Mouse (Mus musculus): ENCODE results near the gene Lhfpl1. TPM values are rescaled to one million over a fixed set of nuclear protein-coding genes. Genes with fewer than 3 reads are reported as not detected.
"Not testable (repeated sequence)": the region's sequence is repeated elsewhere in the genome, so short reads cannot be mapped to it uniquely, and the experiment has no call there.

Lhfpl1 gene
- polyA plus RNA-seq, 1 experiment from 2014 or later, result not detected

DNA sequence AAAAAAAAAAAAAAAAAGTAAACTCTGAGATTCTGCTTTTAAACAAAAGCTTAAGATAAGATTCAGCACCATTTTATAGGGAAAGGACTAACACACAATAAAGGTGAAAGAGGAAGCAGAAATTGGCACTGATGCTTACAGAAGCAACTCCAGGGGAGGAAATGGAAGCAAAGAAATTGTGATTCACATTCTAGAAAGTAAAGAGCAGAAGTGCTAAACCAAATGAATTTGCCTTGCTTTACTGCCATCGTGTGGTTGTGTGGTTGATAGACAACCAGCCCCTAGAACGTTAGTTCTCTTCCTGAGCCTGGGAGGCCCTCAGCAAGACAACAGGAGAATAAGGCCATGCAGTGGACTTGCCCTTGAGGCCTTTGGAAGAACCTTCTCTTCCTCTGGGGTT, 41.7 kb downstream of the Lhfpl1 start:
- H3K27me3 ChIP-seq (ENCODE audit: insufficient read depth, low read length), result no peaks in the 10 kb centered on the region
- no peaks in the 10 kb centered on the region for H3K36me3 ChIP-seq (replicated peaks; ENCODE audit: insufficient read depth, low read length)
- no peaks in the 10 kb centered on the region for H3K9me3 ChIP-seq (ENCODE audit: low read length)
- 7% methylated on average over 2 of the region's 2 CpGs for WGBS (ENCODE audit: insufficient replicate concordance)
- H3K27ac ChIP-seq (ENCODE audit: low read depth), result no peak overlapping the region
- no peak overlapping the region for H3K9ac ChIP-seq (replicated peaks)
- no peak overlapping the region for H3K4me3 ChIP-seq (ENCODE audit: low read depth, low read length)
- ATAC-seq (no peak), DNase-seq (peak; percentile 17)
- no peak overlapping the region for H3K4me2 ChIP-seq (ENCODE audit: low read depth, low read length)
- no peaks in the 10 kb centered on the region for H3K4me1 ChIP-seq (ENCODE audit: insufficient read depth)
- no peak for TF ChIP-seq EP300 (IDR thresholded peaks at IDR 0.05; ENCODE audit: low read depth)
- peak; percentile 62 for TF ChIP-seq CTCF (IDR thresholded peaks at IDR 0.05; ENCODE audit: low read depth)

DNA sequence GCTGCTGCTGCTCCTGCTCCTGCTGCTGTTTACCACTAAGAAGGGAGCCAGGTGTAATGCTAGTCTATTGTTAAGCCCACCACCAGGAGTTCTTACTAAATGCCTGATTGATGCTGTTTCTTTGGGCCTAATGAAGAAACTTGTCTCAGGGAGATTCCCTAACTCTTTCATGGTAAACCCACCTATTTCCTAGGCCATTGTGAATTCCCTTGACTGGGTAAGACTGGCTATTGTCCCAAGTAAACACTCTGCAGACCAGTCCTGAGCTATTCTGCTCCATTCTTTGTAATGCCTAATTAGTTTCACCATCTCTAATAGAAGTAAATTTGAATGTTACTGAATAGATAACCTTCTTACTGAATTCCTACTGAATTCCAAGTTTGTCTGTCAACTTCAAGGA, 48.7 kb downstream of the Lhfpl1 start:
- H3K27me3 ChIP-seq (ENCODE audit: insufficient read depth, low read length); H3K9me3 ChIP-seq (ENCODE audit: low read length); ATAC-seq; H3K4me2 ChIP-seq (ENCODE audit: low read depth, low read length); H3K36me3 ChIP-seq (replicated peaks; ENCODE audit: insufficient read depth, low read length); H3K4me3 ChIP-seq (ENCODE audit: low read depth, low read length); H3K9ac ChIP-seq (replicated peaks); H3K4me1 ChIP-seq (ENCODE audit: insufficient read depth); H3K27ac ChIP-seq (ENCODE audit: low read depth); DNase-seq: not testable (repeated sequence)

DNA sequence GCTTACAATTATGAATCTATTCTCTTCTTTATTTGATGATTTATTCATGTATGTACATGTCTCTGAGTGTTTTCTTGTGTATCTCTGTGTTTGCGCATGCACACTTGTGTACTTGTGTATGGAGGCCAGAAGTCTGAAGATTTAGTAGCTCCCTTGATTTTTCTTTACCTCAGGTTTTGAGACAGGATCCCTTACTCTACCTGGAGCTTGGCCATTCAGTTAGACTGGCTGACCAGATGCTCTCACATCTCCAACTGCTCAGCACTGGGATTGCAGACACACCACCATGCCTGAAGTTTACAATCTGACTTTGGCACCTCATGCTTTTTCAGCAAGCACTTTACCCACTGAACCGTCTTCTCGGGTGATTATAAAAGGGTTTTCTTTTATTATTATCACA, 76.7 kb downstream of the Lhfpl1 start:
- 79% methylated on average over 3 of the region's 3 CpGs for WGBS (ENCODE audit: insufficient replicate concordance)
- H3K4me2 ChIP-seq (ENCODE audit: low read depth, low read length), result peak overlapping the region; percentile 13; the same call in 1 of the 2 replicates
- no peak overlapping the region for H3K4me3 ChIP-seq (ENCODE audit: low read depth, low read length)

DNA sequence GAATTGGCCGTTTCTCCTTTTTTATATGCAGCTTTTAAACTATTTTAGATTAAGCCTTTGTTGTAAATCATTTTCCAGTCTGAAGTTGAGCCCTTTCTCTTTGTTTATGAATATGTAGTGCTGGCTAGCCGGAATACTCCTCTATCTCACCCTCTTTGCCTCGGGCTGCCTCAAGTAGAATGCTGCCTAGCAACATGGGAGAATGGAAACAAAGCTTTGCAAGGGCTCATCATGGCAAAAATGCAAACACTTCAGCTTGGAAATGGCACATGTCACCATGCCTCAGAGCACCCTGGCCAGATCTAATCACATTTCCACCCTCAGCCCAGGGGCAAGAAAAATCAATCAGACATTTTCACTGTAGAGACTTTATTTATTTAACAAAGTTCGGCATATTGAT, 77.1 kb downstream of the Lhfpl1 start:
- WGBS (ENCODE audit: insufficient replicate concordance), result 56% methylated on average over 4 of the region's 4 CpGs
- no peak for TF ChIP-seq CTCF (IDR thresholded peaks at IDR 0.05; ENCODE audit: low read depth)
- no peak for TF ChIP-seq EP300 (IDR thresholded peaks at IDR 0.05; ENCODE audit: low read depth)
- Histone ChIP-seq H3K36me3 (replicated peaks; ENCODE audit: insufficient read depth, low read length) (no peaks in the 10 kb centered on the region), H3K4me2 (ENCODE audit: low read depth, low read length) (peak overlapping the region; percentile 13; the same call in 1 of the 2 replicates), H3K9ac (replicated peaks) (no peak overlapping the region), H3K4me3 (ENCODE audit: low read depth, low read length) (no peak overlapping the region), H3K4me1 (ENCODE audit: insufficient read depth) (no peaks in the 10 kb centered on the region), H3K9me3 (ENCODE audit: low read length) (no peaks in the 10 kb centered on the region), H3K27me3 (ENCODE audit: insufficient read depth, low read length) (no peaks in the 10 kb centered on the region; the same call in 1 of the 2 replicates), H3K27ac (ENCODE audit: low read depth) (no peak overlapping the region)
- no peak for DNase-seq
- no peak for ATAC-seq

More for the DNA sequence above, 76.7 kb downstream of the Lhfpl1 start:
- Histone ChIP-seq H3K9me3 (ENCODE audit: low read length) (no peaks in the 10 kb centered on the region), H3K27me3 (ENCODE audit: insufficient read depth, low read length) (no peaks in the 10 kb centered on the region; the same call in 1 of the 2 replicates), H3K4me1 (ENCODE audit: insufficient read depth) (no peaks in the 10 kb centered on the region), H3K9ac (replicated peaks) (no peak overlapping the region), H3K27ac (ENCODE audit: low read depth) (no peak overlapping the region), H3K36me3 (replicated peaks; ENCODE audit: insufficient read depth, low read length) (no peaks in the 10 kb centered on the region)
- no peak for ATAC-seq
- TF ChIP-seq EP300 (IDR thresholded peaks at IDR 0.05; ENCODE audit: low read depth), result no peak
- no peak for TF ChIP-seq CTCF (IDR thresholded peaks at IDR 0.05; ENCODE audit: low read depth)
- no peak for DNase-seq

DNA sequence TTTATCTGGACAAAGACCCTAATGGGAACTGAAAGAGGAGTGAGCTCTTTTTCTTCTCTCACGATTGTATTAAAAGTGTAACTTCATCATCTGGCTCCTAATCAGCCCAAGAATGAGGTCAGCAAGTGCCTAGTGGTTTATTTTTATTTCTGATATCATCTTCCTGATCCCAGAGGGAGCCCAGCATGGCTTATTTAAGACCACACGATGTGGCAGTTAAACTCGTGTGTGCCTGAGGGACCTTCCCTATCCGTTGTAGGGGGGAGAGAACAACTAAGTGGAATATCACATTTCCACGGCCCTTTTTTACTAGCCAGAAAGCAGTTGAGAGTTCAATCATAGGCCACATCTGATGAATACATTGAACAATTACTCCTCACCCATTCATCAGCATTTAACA, 87.1 kb downstream of the Lhfpl1 start:
- Histone ChIP-seq H3K36me3 (replicated peaks; ENCODE audit: insufficient read depth, low read length) (no peaks in the 10 kb centered on the region), H3K9me3 (ENCODE audit: low read length) (no peaks in the 10 kb centered on the region), H3K27ac (ENCODE audit: low read depth) (no peak overlapping the region), H3K27me3 (ENCODE audit: insufficient read depth, low read length) (no peaks in the 10 kb centered on the region), H3K9ac (replicated peaks) (no peak overlapping the region), H3K4me2 (ENCODE audit: low read depth, low read length) (no peak overlapping the region), H3K4me3 (ENCODE audit: low read depth, low read length) (no peak overlapping the region), H3K4me1 (ENCODE audit: insufficient read depth) (no peaks in the 10 kb centered on the region)
- DNase-seq, result no peak
- TF ChIP-seq EP300 (IDR thresholded peaks at IDR 0.05; ENCODE audit: low read depth) (no peak), CTCF (IDR thresholded peaks at IDR 0.05; ENCODE audit: low read depth) (no peak)
- no peak for ATAC-seq
- WGBS (ENCODE audit: insufficient replicate concordance), result 39% methylated on average over 5 of the region's 5 CpGs

Other genes with a start within 250 kb of the Lhfpl1 start
- gene Amot, start 156.1 kb upstream of the Lhfpl1 start, polyA plus RNA-seq (2015; fragmentation: Nextera tagmentation; extraction: Ambion mirVana), result 4.3 and 4.9 TPM in 2 replicates

Measured in liver, postnatal 0 days (tissue).